Mouse (Mus musculus) stomach, postnatal 0 days (tissue): ENCODE data around the gene Pcyt2. TPM values are rescaled to one million over a fixed set of nuclear protein-coding genes. Genes with fewer than 3 reads are reported as not detected.

ENCODE experiments used
- ATAC-seq: fragments of 200-750 bp; cut with Nextera tagmentation; 2 replicates; pipeline ENCODE4 v1.8.0; 2017; ENCODE audit not compliant: low FRiP score, low TSS enrichment
- DNase-seq: peaks from one replicate; pipeline ENCODE4 v3.0.0-alpha.2; 2016; ENCODE audit warnings: low spot score
- H3K27ac ChIP-seq: fragments of 300-500 bp; sonication (generic); replicated peaks from 2 replicates; pipeline ENCODE4 v1.5.1; 2014; ENCODE audit warnings: mild to moderate bottlenecking, control low read depth
- H3K27me3 ChIP-seq: fragments of 300-500 bp; sonication (generic); 2 replicates; pipeline ENCODE4 v1.6.1; 2014; ENCODE audit warnings: low read length; ENCODE audit not compliant: control insufficient read depth, insufficient read depth
- H3K36me3 ChIP-seq: fragments of 300-500 bp; sonication (generic); 2 replicates; pipeline ENCODE4 v1.6.1; 2014; ENCODE audit warnings: low read length, mixed read lengths; ENCODE audit not compliant: control insufficient read depth, insufficient read depth
- H3K4me1 ChIP-seq: fragments of 300-500 bp; sonication (generic); replicated peaks from 2 replicates; pipeline ENCODE4 v1.6.1; 2014; ENCODE audit warnings: antibody characterized with exemption; ENCODE audit not compliant: control insufficient read depth, insufficient read depth
- H3K4me2 ChIP-seq: fragments of 300-500 bp; sonication (generic); replicated peaks from 2 replicates; pipeline ENCODE4 v1.6.1; 2014; ENCODE audit warnings: low read depth, mild to moderate bottlenecking, control low read depth, moderate library complexity
- H3K4me3 ChIP-seq: fragments of 300-500 bp; sonication (generic); 2 replicates; pipeline ENCODE4 v1.5.1; 2014; ENCODE audit warnings: low read depth, low read length, control low read depth
- H3K9ac ChIP-seq: fragments of 300-500 bp; sonication (generic); 2 replicates; pipeline ENCODE4 v1.6.1; 2014; ENCODE audit warnings: mild to moderate bottlenecking, low read length, control low read depth, mixed read lengths
- H3K9me3 ChIP-seq: fragments of 300-500 bp; sonication (generic); 2 replicates; pipeline ENCODE4 v1.6.1; 2016; ENCODE audit warnings: low read length; ENCODE audit not compliant: control insufficient read depth
- CTCF ChIP-seq: IDR thresholded peaks from 2 replicates; pipeline ENCODE4 v1.5.1; 2016; ENCODE audit warnings: antibody characterized with exemption, low read depth, mild to moderate bottlenecking, moderate library complexity
- EP300 ChIP-seq: optimal IDR thresholded peaks from 2 replicates; pipeline ENCODE3; 2016; ENCODE audit warnings: antibody characterized with exemption
- WGBS: fragments of 180-500 bp; shearing (Covaris S2); extraction: QIAGEN DNeasy Blood & Tissue Kit; methylation state at CpG from one replicate; pipeline ENCODE4 v1.1.7; 2014; 5-methylcytosine and 5-hydroxymethylcytosine counted together
- polyA plus RNA-seq: library from polyadenylated mRNA; unstranded; fragments of >200 nt; fragmentation: Nextera tagmentation; extraction: Ambion mirVana; gene quantifications from 2 replicates; pipeline ENCODE4 v1.2.1, GENCODE M21; 2015

The Pcyt2 gene
- polyA plus RNA-seq, 1 experiment from 2014 or later, result 73.7 TPM

GRCm38 (mm10) chr11:120631726-120632448, 14.2 kb upstream of the Pcyt2 start:
- ATAC-seq, result no peak
- Histone ChIP-seq H3K9me3 (no peaks in the 10 kb centered on the region), H3K27ac (peak overlapping the region; percentile 97), H3K4me3 (peak overlapping the region; percentile 89), H3K36me3 (no peaks in the 10 kb centered on the region), H3K4me1 (peaks cover 8% of the 10 kb centered on the region), H3K9ac (peak overlapping the region; percentile 94), H3K4me2 (peak overlapping the region; percentile 82), H3K27me3 (no peaks in the 10 kb centered on the region)
- DNase-seq, result peak; percentile 24
- WGBS, result 44% methylated on average over 4 of the region's 4 CpGs
- TF ChIP-seq CTCF, result no peak
- TF ChIP-seq EP300, result no peak

GRCm38 (mm10) chr11:120630881-120631725, 13.4 kb upstream of the Pcyt2 start:
- H3K27me3 ChIP-seq, result no peaks in the 10 kb centered on the region
- WGBS, result 27% methylated on average over 7 of the region's 7 CpGs
- no peak overlapping the region for H3K4me3 ChIP-seq
- TF ChIP-seq CTCF (no peak), EP300 (no peak)
- H3K27ac ChIP-seq, result peak overlapping the region; percentile 97
- H3K9me3 ChIP-seq, result no peaks in the 10 kb centered on the region
- DNase-seq (peak; percentile 54), ATAC-seq (peak; percentile 25)
- H3K9ac ChIP-seq, result peak overlapping the region; percentile 94
- H3K36me3 ChIP-seq, result no peaks in the 10 kb centered on the region
- H3K4me2 ChIP-seq, result peak overlapping the region; percentile 82
- H3K4me1 ChIP-seq, result peaks cover 8% of the 10 kb centered on the region

GRCm38 (mm10) chr11:120630401-120630871, 12.7 kb upstream of the Pcyt2 start:
- TF ChIP-seq EP300 (no peak), CTCF (no peak)
- Histone ChIP-seq H3K4me1 (peaks cover 8% of the 10 kb centered on the region), H3K36me3 (no peaks in the 10 kb centered on the region), H3K9me3 (no peaks in the 10 kb centered on the region), H3K9ac (peak overlapping the region; percentile 51), H3K27ac (peak overlapping the region; percentile 97), H3K4me3 (peak overlapping the region; percentile 18), H3K4me2 (peak overlapping the region; percentile 82), H3K27me3 (no peaks in the 10 kb centered on the region)
- DNase-seq, result peak; percentile 64
- no peak for ATAC-seq
- WGBS, result 47% methylated on average over 5 of the region's 5 CpGs

GRCm38 (mm10) chr11:120629911-120630310, 12.2 kb upstream of the Pcyt2 start:
- no peak for TF ChIP-seq CTCF
- no peak for TF ChIP-seq EP300
- peak overlapping the region; percentile 18 for H3K4me3 ChIP-seq
- WGBS, result 26% methylated on average over 7 of the region's 7 CpGs
- peak overlapping the region; percentile 97 for H3K27ac ChIP-seq
- peak overlapping the region; percentile 51 for H3K9ac ChIP-seq
- no peaks in the 10 kb centered on the region for H3K9me3 ChIP-seq
- no peaks in the 10 kb centered on the region for H3K27me3 ChIP-seq
- peak overlapping the region; percentile 82 for H3K4me2 ChIP-seq
- peaks cover 11% of the 10 kb centered on the region for H3K4me1 ChIP-seq
- DNase-seq, result peak; percentile 88
- peak; percentile 20; the same call in 1 of the 2 replicates for ATAC-seq
- H3K36me3 ChIP-seq, result no peaks in the 10 kb centered on the region

GRCm38 (mm10) chr11:120629341-120629730, 11.6 kb upstream of the Pcyt2 start:
- DNase-seq (peak; percentile 80), ATAC-seq (no peak)
- TF ChIP-seq CTCF, result no peak
- TF ChIP-seq EP300, result no peak
- H3K4me2 ChIP-seq, result peak overlapping the region; percentile 82
- peaks cover 11% of the 10 kb centered on the region for H3K4me1 ChIP-seq
- H3K9me3 ChIP-seq, result no peaks in the 10 kb centered on the region
- peak overlapping the region; percentile 18; the same call in 1 of the 2 replicates for H3K4me3 ChIP-seq
- WGBS, result 53% methylated on average over 23 of the region's 23 CpGs
- no peaks in the 10 kb centered on the region for H3K36me3 ChIP-seq
- H3K27ac ChIP-seq, result peak overlapping the region; percentile 97
- peak overlapping the region; percentile 51 for H3K9ac ChIP-seq
- no peaks in the 10 kb centered on the region for H3K27me3 ChIP-seq
